Mouse (Mus musculus): ENCODE data around the gene Ankrd44.

DNA sequence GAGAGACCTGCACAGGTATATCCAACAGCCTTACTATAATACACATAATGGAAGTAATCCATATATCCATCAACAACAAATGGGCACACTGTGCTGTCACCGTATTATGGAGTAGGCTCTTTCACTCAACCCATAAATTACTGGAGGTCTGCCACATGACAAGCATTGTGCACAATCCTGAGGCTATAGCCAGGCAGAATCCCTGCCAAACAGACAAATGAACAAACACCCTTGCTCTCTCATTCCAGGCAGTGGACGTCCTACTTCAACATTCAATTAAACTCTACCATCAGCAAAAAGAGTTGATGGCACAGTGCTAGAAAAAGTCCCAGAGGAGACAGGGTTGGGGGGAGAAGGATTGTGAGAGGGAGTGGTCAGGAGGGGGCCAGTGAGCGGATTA lies 124.9 kb downstream of the Ankrd44 start:
- TF ChIP-seq ZC3H11A (IDR thresholded peaks at IDR 0.05; ENCODE audit: borderline replicate concordance, low read depth, low read length), result no peak
- TF ChIP-seq HCFC1 (IDR thresholded peaks at IDR 0.05; ENCODE audit: borderline replicate concordance, insufficient read depth, low read length), result no peak

Measured in ES-E14 (cell line).